Mouse (Mus musculus): ENCODE measurements around the gene A930033H14Rik. TPM values are rescaled to one million over a fixed set of nuclear protein-coding genes. Genes with fewer than 3 reads are reported as not detected.

The A930033H14Rik gene
- polyA plus RNA-seq, 1 experiment from 2014 or later = 1.8 TPM

- H3K9me3 ChIP-seq (ENCODE audit: control insufficient read depth, low read length) = no peaks in the 10 kb centered on the region; the same call in 1 of the 2 replicates
- no peaks in the 10 kb centered on the region for H3K4me1 ChIP-seq (ENCODE audit: control insufficient read depth, insufficient read depth, low read depth, low read length)
- no peak overlapping the region for H3K4me3 ChIP-seq (ENCODE audit: low read length)
- no peaks in the 10 kb centered on the region; the same call in 1 of the 2 replicates for H3K36me3 ChIP-seq (ENCODE audit: control insufficient read depth, insufficient read depth, low read length)
- WGBS = 49% methylated on average over 6 of the region's 6 CpGs
- peak; percentile 45; the same call in 1 of the 2 replicates for ATAC-seq
- H3K27me3 ChIP-seq (replicated peaks; ENCODE audit: control insufficient read depth, insufficient read depth, low read length) = no peaks in the 10 kb centered on the region
- no peak overlapping the region for H3K4me2 ChIP-seq (ENCODE audit: low read length)
- H3K9ac ChIP-seq (ENCODE audit: low read depth, low read length) = no peak overlapping the region
- no peak overlapping the region for H3K27ac ChIP-seq (ENCODE audit: low read depth, low read length)
Observed at GRCm38 (mm10) chr10:69238311-69238710, 25.4 kb upstream of the A930033H14Rik start.

GRCm38 (mm10) chr10:69237781-69238180 is 24.9 kb upstream of the A930033H14Rik start:
- no peaks in the 10 kb centered on the region; the same call in 1 of the 2 replicates for H3K9me3 ChIP-seq (ENCODE audit: control insufficient read depth, low read length)
- no peaks in the 10 kb centered on the region; the same call in 1 of the 2 replicates for H3K36me3 ChIP-seq (ENCODE audit: control insufficient read depth, insufficient read depth, low read length)
- no peaks in the 10 kb centered on the region for H3K4me1 ChIP-seq (ENCODE audit: control insufficient read depth, insufficient read depth, low read depth, low read length)
- no peak overlapping the region for H3K4me3 ChIP-seq (ENCODE audit: low read length)
- 82% methylated on average over 9 of the region's 9 CpGs for WGBS
- H3K27ac ChIP-seq (ENCODE audit: low read depth, low read length) = no peak overlapping the region
- H3K4me2 ChIP-seq (ENCODE audit: low read length) = no peak overlapping the region
- no peaks in the 10 kb centered on the region for H3K27me3 ChIP-seq (replicated peaks; ENCODE audit: control insufficient read depth, insufficient read depth, low read length)
- H3K9ac ChIP-seq (ENCODE audit: low read depth, low read length) = no peak overlapping the region
- ATAC-seq = no peak

GRCm38 (mm10) chr10:69237185-69237584 is 24.3 kb upstream of the A930033H14Rik start:
- no peaks in the 10 kb centered on the region for H3K4me1 ChIP-seq (ENCODE audit: control insufficient read depth, insufficient read depth, low read depth, low read length)
- no peak overlapping the region for H3K4me3 ChIP-seq (ENCODE audit: low read length)

GRCm38 (mm10) chr10:69225951-69226350 is 13.1 kb upstream of the A930033H14Rik start:
- Histone ChIP-seq H3K9ac (ENCODE audit: low read depth, low read length) (no peak overlapping the region), H3K27me3 (replicated peaks; ENCODE audit: control insufficient read depth, insufficient read depth, low read length) (no peaks in the 10 kb centered on the region), H3K4me2 (ENCODE audit: low read length) (no peak overlapping the region), H3K36me3 (ENCODE audit: control insufficient read depth, insufficient read depth, low read length) (no peaks in the 10 kb centered on the region), H3K4me3 (ENCODE audit: low read length) (no peak overlapping the region), H3K27ac (ENCODE audit: low read depth, low read length) (no peak overlapping the region), H3K9me3 (ENCODE audit: control insufficient read depth, low read length) (no peaks in the 10 kb centered on the region), H3K4me1 (ENCODE audit: control insufficient read depth, insufficient read depth, low read depth, low read length) (no peaks in the 10 kb centered on the region)
- no peak for ATAC-seq
- 76% methylated on average over 8 of the region's 8 CpGs for WGBS

More at GRCm38 (mm10) chr10:69237185-69237584, 24.3 kb upstream of the A930033H14Rik start:
- 71% methylated on average over 3 of the region's 3 CpGs for WGBS
- Histone ChIP-seq H3K4me2 (ENCODE audit: low read length) (no peak overlapping the region), H3K9me3 (ENCODE audit: control insufficient read depth, low read length) (no peaks in the 10 kb centered on the region; the same call in 1 of the 2 replicates), H3K27ac (ENCODE audit: low read depth, low read length) (no peak overlapping the region), H3K27me3 (replicated peaks; ENCODE audit: control insufficient read depth, insufficient read depth, low read length) (no peaks in the 10 kb centered on the region), H3K36me3 (ENCODE audit: control insufficient read depth, insufficient read depth, low read length) (no peaks in the 10 kb centered on the region; the same call in 1 of the 2 replicates), H3K9ac (ENCODE audit: low read depth, low read length) (no peak overlapping the region)
- ATAC-seq = no peak

- no peaks in the 10 kb centered on the region for H3K27me3 ChIP-seq (replicated peaks; ENCODE audit: control insufficient read depth, insufficient read depth, low read length)
- H3K4me1 ChIP-seq (ENCODE audit: control insufficient read depth, insufficient read depth, low read depth, low read length) = no peaks in the 10 kb centered on the region
- H3K27ac ChIP-seq (ENCODE audit: low read depth, low read length) = no peak overlapping the region
- no peak overlapping the region for H3K4me3 ChIP-seq (ENCODE audit: low read length)
- H3K36me3 ChIP-seq (ENCODE audit: control insufficient read depth, insufficient read depth, low read length) = no peaks in the 10 kb centered on the region
- H3K9ac ChIP-seq (ENCODE audit: low read depth, low read length) = no peak overlapping the region
- no peak overlapping the region for H3K4me2 ChIP-seq (ENCODE audit: low read length)
- ATAC-seq = no peak
- no peaks in the 10 kb centered on the region for H3K9me3 ChIP-seq (ENCODE audit: control insufficient read depth, low read length)
- WGBS = 97% methylated on average over 5 of the region's 5 CpGs
Observed at GRCm38 (mm10) chr10:69225471-69225870, 12.6 kb upstream of the A930033H14Rik start.

- WGBS = 68% methylated on average over 7 of the region's 7 CpGs
- Histone ChIP-seq H3K4me2 (ENCODE audit: low read length) (no peak overlapping the region), H3K36me3 (ENCODE audit: control insufficient read depth, insufficient read depth, low read length) (no peaks in the 10 kb centered on the region), H3K4me3 (ENCODE audit: low read length) (no peak overlapping the region), H3K27me3 (replicated peaks; ENCODE audit: control insufficient read depth, insufficient read depth, low read length) (no peaks in the 10 kb centered on the region), H3K4me1 (ENCODE audit: control insufficient read depth, insufficient read depth, low read depth, low read length) (no peaks in the 10 kb centered on the region), H3K9me3 (ENCODE audit: control insufficient read depth, low read length) (no peaks in the 10 kb centered on the region), H3K27ac (ENCODE audit: low read depth, low read length) (no peak overlapping the region), H3K9ac (ENCODE audit: low read depth, low read length) (no peak overlapping the region)
- no peak; the same call in 1 of the 2 replicates for ATAC-seq
Observed at GRCm38 (mm10) chr10:69224276-69224675, 11.4 kb upstream of the A930033H14Rik start.

- no peak for ATAC-seq
- no peak overlapping the region for H3K4me3 ChIP-seq (ENCODE audit: low read length)
- H3K27ac ChIP-seq (ENCODE audit: low read depth, low read length) = no peak overlapping the region
- H3K9ac ChIP-seq (ENCODE audit: low read depth, low read length) = no peak overlapping the region
- no peaks in the 10 kb centered on the region for H3K4me1 ChIP-seq (ENCODE audit: control insufficient read depth, insufficient read depth, low read depth, low read length)
- H3K27me3 ChIP-seq (replicated peaks; ENCODE audit: control insufficient read depth, insufficient read depth, low read length) = no peaks in the 10 kb centered on the region
- 98% methylated on average over 4 of the region's 4 CpGs for WGBS
- H3K36me3 ChIP-seq (ENCODE audit: control insufficient read depth, insufficient read depth, low read length) = no peaks in the 10 kb centered on the region
- no peaks in the 10 kb centered on the region for H3K9me3 ChIP-seq (ENCODE audit: control insufficient read depth, low read length)
- H3K4me2 ChIP-seq (ENCODE audit: low read length) = no peak overlapping the region
Observed at GRCm38 (mm10) chr10:69223232-69223631, 10.3 kb upstream of the A930033H14Rik start.

- H3K4me1 ChIP-seq (ENCODE audit: control insufficient read depth, insufficient read depth, low read depth, low read length) = no peaks in the 10 kb centered on the region
- no peaks in the 10 kb centered on the region for H3K36me3 ChIP-seq (ENCODE audit: control insufficient read depth, insufficient read depth, low read length)
- 93% methylated on average over 3 of the region's 3 CpGs for WGBS
- no peaks in the 10 kb centered on the region for H3K9me3 ChIP-seq (ENCODE audit: control insufficient read depth, low read length)
- H3K27me3 ChIP-seq (replicated peaks; ENCODE audit: control insufficient read depth, insufficient read depth, low read length) = no peaks in the 10 kb centered on the region
- no peak overlapping the region for H3K4me3 ChIP-seq (ENCODE audit: low read length)
- no peak overlapping the region for H3K4me2 ChIP-seq (ENCODE audit: low read length)
- H3K27ac ChIP-seq (ENCODE audit: low read depth, low read length) = no peak overlapping the region
- ATAC-seq = no peak
- no peak overlapping the region for H3K9ac ChIP-seq (ENCODE audit: low read depth, low read length)
Observed at GRCm38 (mm10) chr10:69221955-69222354, 9.1 kb upstream of the A930033H14Rik start.

- H3K4me2 ChIP-seq (ENCODE audit: low read length) = no peak overlapping the region
- no peaks in the 10 kb centered on the region for H3K9me3 ChIP-seq (ENCODE audit: control insufficient read depth, low read length)
- no peaks in the 10 kb centered on the region for H3K4me1 ChIP-seq (ENCODE audit: control insufficient read depth, insufficient read depth, low read depth, low read length)
- WGBS = 97% methylated on average over 9 of the region's 9 CpGs
- no peak overlapping the region for H3K9ac ChIP-seq (ENCODE audit: low read depth, low read length)
- H3K27me3 ChIP-seq (replicated peaks; ENCODE audit: control insufficient read depth, insufficient read depth, low read length) = no peaks in the 10 kb centered on the region
- no peak for ATAC-seq
- H3K27ac ChIP-seq (ENCODE audit: low read depth, low read length) = no peak overlapping the region
- H3K4me3 ChIP-seq (ENCODE audit: low read length) = no peak overlapping the region
- H3K36me3 ChIP-seq (ENCODE audit: control insufficient read depth, insufficient read depth, low read length) = no peaks in the 10 kb centered on the region
Observed at GRCm38 (mm10) chr10:69221148-69221547, 8.2 kb upstream of the A930033H14Rik start.

GRCm38 (mm10) chr10:69220296-69220695 is 7.4 kb upstream of the A930033H14Rik start:
- 84% methylated on average over 6 of the region's 6 CpGs for WGBS
- Histone ChIP-seq H3K4me3 (ENCODE audit: low read length) (no peak overlapping the region), H3K4me2 (ENCODE audit: low read length) (no peak overlapping the region), H3K36me3 (ENCODE audit: control insufficient read depth, insufficient read depth, low read length) (no peaks in the 10 kb centered on the region), H3K27ac (ENCODE audit: low read depth, low read length) (no peak overlapping the region), H3K9ac (ENCODE audit: low read depth, low read length) (no peak overlapping the region), H3K9me3 (ENCODE audit: control insufficient read depth, low read length) (no peaks in the 10 kb centered on the region), H3K4me1 (ENCODE audit: control insufficient read depth, insufficient read depth, low read depth, low read length) (no peaks in the 10 kb centered on the region), H3K27me3 (replicated peaks; ENCODE audit: control insufficient read depth, insufficient read depth, low read length) (no peaks in the 10 kb centered on the region)
- no peak for ATAC-seq
